In genomic region chr12:104100768-104101167, GRCm38 (mm10) we compare ENCODE assay signal across 13 mouse cellular contexts. TPM values are rescaled to one million over a fixed set of nuclear protein-coding genes. Genes with fewer than 3 reads are reported as not detected.
"Had no signal": no experiment of that assay in that cellular context is flagged by ENCODE, and none has a peak within 500 bp of the region (broad histone marks: within the 10 kb centered on the region; RNA-seq: fewer than 3 reads in every experiment).

Gene Serpina5, plus strand, starts transcription at chr12:104101113.

- DNase-seq: lung, adult 18-20 months; lung, embryonic 14.5 days; lung, postnatal 10 days; lung, postnatal 4 days; right cerebral cortex, postnatal 14 days; thymus, adult 18-20 months; thymus, postnatal 14 days; thymus, postnatal 36 days had no signal

RNA-seq across cellular contexts. Expression of gene Serpina5, which starts in this region (rescaled TPM):
- total RNA-seq: megakaryocyte, adult 5-6 weeks; megakaryocyte-erythroid progenitor cell, adult 5-6 weeks; midbrain, postnatal 0 days; monocyte, adult 5-6 weeks; neutrophil, adult 5-6 weeks had no signal
